Mouse (Mus musculus) CH12.LX (cell line): Measurements from ENCODE around the gene Klhl3.

ENCODE experiments used
- BHLHE40 ChIP-seq: IDR thresholded peaks from 2 replicates; pipeline ENCODE4 v1.6.1; 2011; ENCODE audit warnings: mild to moderate bottlenecking, low read depth, low read length, improper control_type of control experiment
- CHD1 ChIP-seq: IDR thresholded peaks from 2 replicates; pipeline ENCODE4 v1.6.1; 2012; ENCODE audit warnings: low read depth, low read length, improper control_type of control experiment, inconsistent platforms
- CTCF ChIP-seq, 2 experiments: IDR thresholded peaks in 1 of 2; conservative IDR thresholded peaks in 1 of 2; 2 replicates each; pipeline ENCODE4 v1.5.1; 2011 to 2012; ENCODE audit warnings: low read depth in 2 of 2, low read length in 2 of 2, improper control_type of control experiment in 1 of 2, inconsistent platforms in 1 of 2, mild to moderate bottlenecking in 1 of 2, moderate library complexity in 1 of 2
- E2F4 ChIP-seq: IDR thresholded peaks from 2 replicates; pipeline ENCODE4 v1.6.1; 2011; ENCODE audit warnings: low read depth, low read length, improper control_type of control experiment; ENCODE audit not compliant: insufficient replicate concordance
- HCFC1 ChIP-seq: IDR thresholded peaks from 2 replicates; pipeline ENCODE4 v1.6.1; 2012; ENCODE audit warnings: low read depth, mild to moderate bottlenecking, inconsistent platforms, low read length, improper control_type of control experiment
- USF2 ChIP-seq: conservative IDR thresholded peaks from 2 replicates; pipeline ENCODE4 v1.6.1; 2011; ENCODE audit warnings: low read depth, low read length, improper control_type of control experiment
- ZC3H11A ChIP-seq: IDR thresholded peaks from 2 replicates; pipeline ENCODE4 v1.6.1; 2012; ENCODE audit warnings: low read depth, mild to moderate bottlenecking, inconsistent platforms, low read length, improper control_type of control experiment
- ZNF384 ChIP-seq: IDR thresholded peaks from 2 replicates; pipeline ENCODE4 v1.6.1; 2012; ENCODE audit warnings: low read depth, low read length, improper control_type of control experiment, inconsistent platforms

- TF ChIP-seq E2F4 (no peak), CTCF (conservative IDR thresholded peaks at IDR 0.05 in 1 of 2, IDR thresholded peaks at IDR 0.05 in 1 of 2; ENCODE audit: low read depth in 2 of 2, low read length in 2 of 2) (no peak), CHD1 (no peak), ZNF384 (no peak), ZC3H11A (no peak), USF2 (no peak), HCFC1 (no peak), BHLHE40 (no peak)
Observed at GRCm38 (mm10) chr13:58023001-58023560, 90.3 kb downstream of the Klhl3 start.
